Mouse (Mus musculus) kidney, embryonic 16.5 days (tissue): ENCODE results near the gene Clstn1. TPM values are rescaled to one million over a fixed set of nuclear protein-coding genes. Genes with fewer than 3 reads are reported as not detected.

Experiments used
- ATAC-seq: fragments of 200-750 bp; cut with Nextera tagmentation; 2 replicates; pipeline ENCODE4 v1.8.0; 2017; ENCODE audit warnings: moderate TSS enrichment; ENCODE audit not compliant: low FRiP score, low TSS enrichment
- H3K27ac ChIP-seq: fragments of 300-500 bp; sonication (generic); 2 replicates; pipeline ENCODE4 v1.5.1; 2014; ENCODE audit warnings: low read length
- H3K27me3 ChIP-seq: fragments of 300-500 bp; sonication (generic); 2 replicates; pipeline ENCODE4 v1.6.1; 2014; ENCODE audit warnings: low read length, control low read depth, mixed read lengths; ENCODE audit not compliant: insufficient read depth
- H3K36me3 ChIP-seq: fragments of 300-500 bp; sonication (generic); 2 replicates; pipeline ENCODE4 v1.6.1; 2014; ENCODE audit warnings: low read length, control low read depth, mixed read lengths; ENCODE audit not compliant: insufficient read depth
- H3K4me1 ChIP-seq: fragments of 300-500 bp; sonication (generic); 2 replicates; pipeline ENCODE4 v1.6.1; 2014; ENCODE audit warnings: low read length, control low read depth, mixed read lengths; ENCODE audit not compliant: insufficient read depth
- H3K4me2 ChIP-seq: fragments of 300-500 bp; sonication (generic); replicated peaks from 2 replicates; pipeline ENCODE4 v1.6.1; 2014; ENCODE audit warnings: low read depth, low read length
- H3K4me3 ChIP-seq: fragments of 300-500 bp; sonication (generic); 2 replicates; pipeline ENCODE4 v1.5.1; 2014; ENCODE audit warnings: mild to moderate bottlenecking, low read length
- H3K9ac ChIP-seq: fragments of 300-500 bp; sonication (generic); replicated peaks from 2 replicates; pipeline ENCODE4 v1.6.1; 2014; ENCODE audit warnings: low read length
- H3K9me3 ChIP-seq: fragments of 300-500 bp; sonication (generic); 2 replicates; pipeline ENCODE4 v1.6.1; 2016; ENCODE audit warnings: low read length, control low read depth
- WGBS: fragments of 180-500 bp; shearing (Covaris S2); extraction: QIAGEN DNeasy Blood & Tissue Kit; methylation state at CpG from one replicate; pipeline ENCODE4 v1.1.7; 2014; 5-methylcytosine and 5-hydroxymethylcytosine counted together
- microRNA-seq: library from miRNA; unstranded; fragments of <30 nt; microRNA quantifications from one replicate; pipeline ENCODE4, GENCODE M21; 2016
- polyA plus RNA-seq: library from polyadenylated mRNA; unstranded; fragments of >200 nt; fragmentation: Nextera tagmentation; extraction: Ambion mirVana; gene quantifications from 2 replicates; pipeline ENCODE4 v1.2.1, GENCODE M21; 2015

Clstn1 gene
- polyA plus RNA-seq, 1 experiment from 2014 or later, result 14.1 TPM

DNA sequence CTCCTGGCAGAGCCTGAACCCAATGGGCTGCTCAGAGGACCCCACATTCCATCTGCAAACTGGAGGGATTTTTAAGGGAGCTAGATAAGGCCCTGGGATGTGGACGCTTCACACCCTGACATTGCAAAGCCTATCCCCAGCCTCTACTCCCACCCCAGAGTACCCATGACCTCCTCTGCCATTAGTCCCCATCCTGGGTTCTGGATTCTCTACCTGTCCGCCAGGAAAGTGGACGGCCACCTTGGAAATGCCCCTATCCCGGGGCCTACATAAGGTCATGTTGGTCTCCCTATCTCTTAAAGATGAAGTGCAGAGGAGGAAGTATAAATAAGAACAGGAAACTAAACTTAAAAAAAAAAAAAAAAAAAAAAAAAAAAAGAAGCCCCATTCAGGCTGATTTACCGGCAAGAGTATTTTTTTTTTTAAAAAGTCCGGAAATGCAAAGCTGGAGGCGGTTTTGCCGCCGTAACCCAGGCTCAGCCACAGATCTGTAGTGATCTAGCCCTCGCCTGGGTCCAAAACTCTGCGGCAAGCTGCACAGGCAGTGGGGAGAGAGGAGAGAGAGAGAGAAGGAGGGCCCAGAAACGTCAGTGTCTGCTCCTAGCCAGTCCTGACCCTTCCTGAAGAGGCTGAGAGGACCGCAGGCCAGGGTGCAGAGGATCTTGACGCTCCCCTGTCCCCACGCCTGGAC, 111.4 kb downstream of the Clstn1 start:
- H3K9ac ChIP-seq, result peak overlapping the region; percentile 73
- peak overlapping the region; percentile 56 for H3K4me3 ChIP-seq
- H3K36me3 ChIP-seq, result no peaks in the 10 kb centered on the region
- peaks cover 25% of the 10 kb centered on the region for H3K4me1 ChIP-seq
- no peaks in the 10 kb centered on the region for H3K9me3 ChIP-seq
- WGBS, result 23% methylated on average over 15 of the region's 15 CpGs
- peak overlapping the region; percentile 12; the same call in 1 of the 2 replicates for H3K27ac ChIP-seq
- H3K27me3 ChIP-seq, result no peaks in the 10 kb centered on the region
- H3K4me2 ChIP-seq, result peak overlapping the region; percentile 81
- peak; percentile 32; the same call in 1 of the 2 replicates for ATAC-seq

DNA sequence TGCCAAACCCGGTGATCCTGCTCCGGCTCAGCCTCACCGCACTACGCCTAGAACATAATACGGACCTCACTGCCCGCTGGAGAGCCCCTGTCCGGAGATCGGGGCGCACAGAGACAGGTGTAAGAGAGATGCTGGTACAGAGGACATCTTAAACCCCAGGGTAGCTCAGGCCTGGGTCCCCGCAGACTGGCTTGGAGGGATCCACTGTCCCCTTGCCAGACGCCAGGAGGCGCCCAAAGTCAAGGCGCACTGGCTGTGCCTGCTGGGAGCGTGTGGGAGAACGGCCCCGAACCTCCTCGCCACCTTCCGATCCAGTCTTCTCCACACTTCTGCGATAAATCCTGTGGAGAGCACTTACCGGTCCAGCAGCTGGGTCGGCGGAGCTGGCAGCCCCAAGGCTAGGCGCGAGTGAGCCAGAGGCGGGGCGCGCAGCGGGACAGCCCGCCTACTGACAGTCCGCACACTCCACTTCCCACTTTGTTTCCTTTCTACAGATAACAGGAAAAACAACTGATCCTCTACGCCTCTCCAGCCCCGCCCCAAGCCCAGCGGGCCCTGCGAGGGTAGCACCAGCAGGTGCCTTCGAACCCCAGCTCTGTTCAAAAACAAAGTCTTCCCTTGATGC, 112.0 kb downstream of the Clstn1 start:
- Histone ChIP-seq H3K27ac (peak overlapping the region; percentile 12; the same call in 1 of the 2 replicates), H3K9ac (peak overlapping the region; percentile 73), H3K4me2 (peak overlapping the region; percentile 81), H3K27me3 (no peaks in the 10 kb centered on the region), H3K9me3 (no peaks in the 10 kb centered on the region), H3K36me3 (no peaks in the 10 kb centered on the region), H3K4me1 (peaks cover 26% of the 10 kb centered on the region), H3K4me3 (peak overlapping the region; percentile 56)
- 1% methylated on average over 35 of the region's 35 CpGs for WGBS
- ATAC-seq, result peak; percentile 76

Small RNA genes within 50 kb of the gene (microRNA-seq; reads per million reads assigned to microRNA genes)
- gene Mir5616, result 1.4 reads per million
- gene Mir7023, result not detected

Other genes with a start within 250 kb of the Clstn1 start
- 46.8 and 50.9 TPM in 2 replicates for gene Ube4b, start 159.7 kb upstream of the Clstn1 start, polyA plus RNA-seq
- gene Rbp7, start 131.5 kb upstream of the Clstn1 start, polyA plus RNA-seq, result 1.3 TPM in 2 replicates
- gene Tmem274, start 109.1 kb upstream of the Clstn1 start, polyA plus RNA-seq, result 0.41 and 0.82 TPM in 2 replicates
- 13.9 and 14.2 TPM in 2 replicates for gene Nmnat1, start 101.3 kb upstream of the Clstn1 start, polyA plus RNA-seq
- 45.9 and 47.6 TPM in 2 replicates for gene Lzic, start 101.2 kb upstream of the Clstn1 start, polyA plus RNA-seq
- gene Ctnnbip1, start 68.2 kb upstream of the Clstn1 start, polyA plus RNA-seq, result 54.1 and 57.4 TPM in 2 replicates
- gene Pik3cd, start 116.1 kb downstream of the Clstn1 start, polyA plus RNA-seq, result 4.5 and 4.7 TPM in 2 replicates
- gene Tmem201, start 151.6 kb downstream of the Clstn1 start, polyA plus RNA-seq, result 39.2 and 41.8 TPM in 2 replicates
- 13.9 and 14.2 TPM in 2 replicates for gene Slc25a33, start 187.8 kb downstream of the Clstn1 start, polyA plus RNA-seq